Mouse (Mus musculus) lung, postnatal 10 days (tissue): ENCODE data around the gene Cbx8.

Experiments used
- DNase-seq: peaks from one replicate; pipeline ENCODE4 v3.0.0; 2021

The Cbx8 gene

GRCm38 (mm10) chr11:119078691-119079444 lies 38.1 kb upstream of the Cbx8 start:
- DNase-seq: peak; percentile 71

- DNase-seq: no peak
Observed at GRCm38 (mm10) chr11:119077755-119078154, 37.0 kb upstream of the Cbx8 start.

GRCm38 (mm10) chr11:119075805-119076204 lies 35.0 kb upstream of the Cbx8 start:
- DNase-seq: no peak

GRCm38 (mm10) chr11:119073876-119074433 lies 33.2 kb upstream of the Cbx8 start:
- no peak for DNase-seq

- no peak for DNase-seq
Observed at GRCm38 (mm10) chr11:119072986-119073385, 32.2 kb upstream of the Cbx8 start.

GRCm38 (mm10) chr11:119072239-119072638 lies 31.5 kb upstream of the Cbx8 start:
- no peak for DNase-seq

- DNase-seq: no peak
Observed at GRCm38 (mm10) chr11:119066841-119067240, 26.1 kb upstream of the Cbx8 start.

- DNase-seq: no peak
Observed at GRCm38 (mm10) chr11:119059256-119059655, 18.5 kb upstream of the Cbx8 start.

- peak; percentile 81 for DNase-seq
Observed at GRCm38 (mm10) chr11:119058041-119058995, 17.5 kb upstream of the Cbx8 start.

- DNase-seq: no peak
Observed at GRCm38 (mm10) chr11:119057291-119057690, 16.5 kb upstream of the Cbx8 start.

GRCm38 (mm10) chr11:119056301-119057211 lies 15.8 kb upstream of the Cbx8 start:
- DNase-seq: peak; percentile 73

GRCm38 (mm10) chr11:119055571-119056131 lies 14.9 kb upstream of the Cbx8 start:
- no peak for DNase-seq

- DNase-seq: peak; percentile 56
Observed at GRCm38 (mm10) chr11:119054351-119055345, 13.9 kb upstream of the Cbx8 start.

- no peak for DNase-seq
Observed at GRCm38 (mm10) chr11:119053738-119054350, 13.1 kb upstream of the Cbx8 start.

GRCm38 (mm10) chr11:119053257-119053670 lies 12.5 kb upstream of the Cbx8 start:
- DNase-seq: peak; percentile 76

GRCm38 (mm10) chr11:119052661-119053256 lies 12.0 kb upstream of the Cbx8 start:
- DNase-seq: peak; percentile 64

GRCm38 (mm10) chr11:119051927-119052660 lies 11.3 kb upstream of the Cbx8 start:
- DNase-seq: no peak

GRCm38 (mm10) chr11:119051426-119051825 lies 10.7 kb upstream of the Cbx8 start:
- DNase-seq: no peak

- no peak for DNase-seq
Observed at GRCm38 (mm10) chr11:119050361-119050760, 9.6 kb upstream of the Cbx8 start.
